Mouse (Mus musculus) testis, adult 2 months (tissue): Measurements from ENCODE around the gene Ralgapa2. TPM values are rescaled to one million over a fixed set of nuclear protein-coding genes. Genes with fewer than 3 reads are reported as not detected.

Source experiments
- H3K27ac ChIP-seq: fragments of 200-500 bp; 2 replicates; pipeline ENCODE4 v1.5.1; 2012; ENCODE audit warnings: low read depth, low read length; ENCODE audit not compliant: control insufficient read depth, insufficient read depth
- H3K27me3 ChIP-seq: fragments of 200-500 bp; 2 replicates; pipeline ENCODE4 v1.6.1; 2012; ENCODE audit warnings: mild to moderate bottlenecking, low read length, moderate library complexity; ENCODE audit not compliant: control insufficient read depth, insufficient read depth
- H3K36me3 ChIP-seq: fragments of 200-500 bp; 2 replicates; pipeline ENCODE4 v1.6.1; 2012; ENCODE audit warnings: mild to moderate bottlenecking, low read length; ENCODE audit not compliant: control insufficient read depth, insufficient read depth
- H3K4me1 ChIP-seq: fragments of 200-500 bp; 2 replicates; pipeline ENCODE4 v1.6.1; 2012; ENCODE audit warnings: low read length; ENCODE audit not compliant: control insufficient read depth, insufficient read depth
- H3K4me3 ChIP-seq: fragments of 200-500 bp; 2 replicates; pipeline ENCODE4 v1.5.1; 2012; ENCODE audit warnings: low read depth, mild to moderate bottlenecking, low read length, moderate library complexity, mixed read lengths; ENCODE audit not compliant: control insufficient read depth
- CTCF ChIP-seq: fragments of 200-500 bp; IDR thresholded peaks from 2 replicates; pipeline ENCODE4 v1.5.1; 2012; ENCODE audit warnings: low read depth, mild to moderate bottlenecking, inconsistent platforms, low read length, moderate library complexity; ENCODE audit not compliant: control insufficient read depth, insufficient read depth, insufficient replicate concordance
- POLR2A ChIP-seq: fragments of 200-500 bp; IDR thresholded peaks from 2 replicates; pipeline ENCODE4 v1.6.1; 2012; ENCODE audit warnings: low read depth, mild to moderate bottlenecking, inconsistent platforms, low read length, moderate library complexity; ENCODE audit not compliant: control insufficient read depth
- polyA plus RNA-seq: library from polyadenylated mRNA; depleted of rRNA; stranded (reverse); fragments of >200 nt; gene quantifications from 2 replicates; pipeline ENCODE4 v1.2.3, GENCODE M21; 2012

Ralgapa2 gene
- polyA plus RNA-seq, 1 experiment, result 8.8 TPM

- Histone ChIP-seq H3K4me1 (peaks cover 2% of the 10 kb centered on the region; the same call in 1 of the 2 replicates), H3K27ac (no peak overlapping the region), H3K4me3 (no peak overlapping the region), H3K27me3 (no peaks in the 10 kb centered on the region), H3K36me3 (no peaks in the 10 kb centered on the region)
- TF ChIP-seq CTCF, result no peak
- no peak for TF ChIP-seq POLR2A
Observed at GRCm38 (mm10) chr2:146210968-146211367, 301.2 kb downstream of the Ralgapa2 start.

GRCm38 (mm10) chr2:146197947-146198346 is 314.2 kb downstream of the Ralgapa2 start:
- TF ChIP-seq POLR2A, result no peak
- no peak for TF ChIP-seq CTCF
- Histone ChIP-seq H3K36me3 (no peaks in the 10 kb centered on the region), H3K4me1 (no peaks in the 10 kb centered on the region), H3K27ac (no peak overlapping the region), H3K4me3 (no peak overlapping the region), H3K27me3 (no peaks in the 10 kb centered on the region)

GRCm38 (mm10) chr2:146196126-146196525 is 316.0 kb downstream of the Ralgapa2 start:
- no peaks in the 10 kb centered on the region for H3K4me1 ChIP-seq
- TF ChIP-seq CTCF, result no peak
- no peak for TF ChIP-seq POLR2A
- H3K27ac ChIP-seq, result no peak overlapping the region
- no peak overlapping the region for H3K4me3 ChIP-seq
- H3K36me3 ChIP-seq, result no peaks in the 10 kb centered on the region
- H3K27me3 ChIP-seq, result no peaks in the 10 kb centered on the region
